Mouse (Mus musculus): ENCODE measurements at regions not wholly inside any gene's neighbourhood (a gene's known extent, or its start where the extent isn't known, plus 50 kb on each side); places are given as distances from the start of the nearest gene placed in this dataset.

DNA sequence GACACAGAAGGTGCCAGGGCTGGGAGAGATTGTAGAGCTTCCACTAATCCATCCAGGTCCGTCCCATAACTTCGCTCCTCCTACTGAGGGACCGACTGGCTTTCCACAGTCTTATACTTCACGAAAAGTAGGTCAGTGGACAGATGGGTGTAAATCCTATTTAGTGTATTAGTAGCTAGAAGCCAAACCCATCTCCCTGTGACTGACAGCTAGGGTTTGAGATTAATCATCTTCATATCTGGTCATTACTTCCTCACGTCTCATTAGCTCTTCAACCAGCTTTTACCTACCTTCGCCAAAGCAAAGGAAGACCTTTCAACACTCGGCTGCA lies 60.4 kb upstream of the Scaf11 start:
- peak; percentile 92 for DNase-seq

DNA sequence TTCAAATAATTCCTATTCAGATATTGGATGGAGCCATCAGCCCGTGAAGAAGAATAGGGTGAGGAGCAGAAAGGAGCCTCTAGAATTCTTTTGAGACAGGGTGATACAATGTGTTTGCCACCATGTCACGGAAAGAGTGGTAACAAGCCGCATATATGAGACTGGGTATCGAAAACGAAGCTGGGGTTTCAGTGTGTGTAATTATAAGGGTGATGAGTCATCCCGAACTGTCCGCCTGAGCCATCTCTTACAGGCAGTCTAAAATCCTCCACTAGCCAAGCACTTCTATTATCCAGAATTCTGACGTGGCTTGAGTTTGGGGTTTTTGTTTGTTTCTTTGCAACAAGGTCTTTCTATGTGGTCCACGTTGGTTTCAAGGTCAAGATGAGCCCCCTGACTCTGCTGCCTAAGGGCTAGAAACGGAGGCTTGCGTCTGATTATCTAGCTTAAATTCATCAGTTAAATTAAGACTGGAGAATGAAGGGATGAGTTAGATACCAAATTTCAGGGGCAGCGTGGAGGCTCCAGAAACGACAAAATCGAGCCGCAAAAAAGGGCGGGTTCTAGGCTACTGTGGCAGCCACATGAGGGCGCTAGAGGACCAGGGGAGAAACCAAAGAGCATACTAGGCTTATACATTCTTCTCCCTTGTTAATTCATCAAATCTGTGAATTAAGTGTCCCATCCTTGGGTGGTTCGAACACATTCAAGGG lies 59.9 kb upstream of the Scaf11 start:
- no peak for DNase-seq

DNA sequence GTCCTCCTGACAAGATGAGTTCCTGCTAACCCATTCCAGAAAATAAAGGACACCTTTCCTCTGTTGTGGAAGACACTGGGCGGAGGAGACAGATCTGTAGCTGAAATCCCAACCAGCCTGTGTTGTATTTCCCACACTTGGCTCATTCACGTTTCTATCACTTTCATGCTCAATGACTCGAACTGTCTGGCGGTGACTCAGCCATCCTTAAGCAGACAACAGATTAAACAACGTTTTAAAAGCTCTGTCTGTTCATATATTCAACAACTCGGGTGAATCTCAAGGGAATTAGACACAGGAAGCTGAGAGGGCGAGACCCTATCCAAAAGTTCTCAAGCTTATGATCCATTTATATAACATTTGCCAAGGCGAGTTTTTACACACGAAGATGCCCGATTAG lies 57.5 kb upstream of the Scaf11 start:
- DNase-seq = no peak

DNA sequence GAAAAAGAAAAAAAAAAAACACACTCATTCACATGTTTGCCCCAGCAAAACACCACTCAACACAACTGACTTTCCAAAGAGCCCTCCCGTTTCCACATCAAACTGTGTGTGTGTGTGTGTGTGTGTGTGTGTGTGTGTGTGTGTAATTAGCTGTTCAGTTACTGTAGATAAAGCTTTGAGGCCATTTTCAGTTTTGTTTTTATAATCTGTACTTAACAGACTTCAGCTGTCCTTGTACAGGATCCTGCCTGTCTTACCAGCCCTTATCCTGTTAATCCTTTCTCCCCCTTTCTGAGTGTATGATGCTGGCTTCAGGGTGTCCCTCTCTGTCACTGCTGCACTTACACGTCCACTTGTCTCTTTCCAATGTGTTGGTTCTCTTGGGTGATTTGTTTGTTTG lies 55.0 kb upstream of the Scaf11 start:
- DNase-seq = peak; percentile 55

DNA sequence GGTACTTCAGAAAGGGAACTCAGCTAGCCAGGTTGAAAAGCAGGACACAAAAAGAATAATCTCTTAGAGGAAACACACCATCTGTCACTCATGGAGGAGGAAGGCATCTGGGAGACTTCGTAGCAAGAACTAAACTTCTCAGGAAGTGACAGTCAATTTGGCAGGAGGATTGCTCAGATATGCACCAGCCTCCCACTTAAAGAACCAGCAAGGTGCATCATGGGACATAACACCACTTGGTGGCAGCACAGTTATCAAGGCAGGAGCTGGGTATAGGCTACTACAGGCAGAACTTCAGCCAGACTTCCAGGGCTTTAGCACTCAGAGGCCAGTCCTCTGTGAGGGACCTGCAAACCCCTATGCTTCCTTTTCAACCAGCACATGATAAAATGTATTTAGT lies 52.0 kb upstream of the Scaf11 start:
- DNase-seq = no peak

Measured in retina, postnatal 1 day (tissue).